Mouse (Mus musculus): ENCODE measurements around the gene Xpnpep2.

The Xpnpep2 gene

DNA sequence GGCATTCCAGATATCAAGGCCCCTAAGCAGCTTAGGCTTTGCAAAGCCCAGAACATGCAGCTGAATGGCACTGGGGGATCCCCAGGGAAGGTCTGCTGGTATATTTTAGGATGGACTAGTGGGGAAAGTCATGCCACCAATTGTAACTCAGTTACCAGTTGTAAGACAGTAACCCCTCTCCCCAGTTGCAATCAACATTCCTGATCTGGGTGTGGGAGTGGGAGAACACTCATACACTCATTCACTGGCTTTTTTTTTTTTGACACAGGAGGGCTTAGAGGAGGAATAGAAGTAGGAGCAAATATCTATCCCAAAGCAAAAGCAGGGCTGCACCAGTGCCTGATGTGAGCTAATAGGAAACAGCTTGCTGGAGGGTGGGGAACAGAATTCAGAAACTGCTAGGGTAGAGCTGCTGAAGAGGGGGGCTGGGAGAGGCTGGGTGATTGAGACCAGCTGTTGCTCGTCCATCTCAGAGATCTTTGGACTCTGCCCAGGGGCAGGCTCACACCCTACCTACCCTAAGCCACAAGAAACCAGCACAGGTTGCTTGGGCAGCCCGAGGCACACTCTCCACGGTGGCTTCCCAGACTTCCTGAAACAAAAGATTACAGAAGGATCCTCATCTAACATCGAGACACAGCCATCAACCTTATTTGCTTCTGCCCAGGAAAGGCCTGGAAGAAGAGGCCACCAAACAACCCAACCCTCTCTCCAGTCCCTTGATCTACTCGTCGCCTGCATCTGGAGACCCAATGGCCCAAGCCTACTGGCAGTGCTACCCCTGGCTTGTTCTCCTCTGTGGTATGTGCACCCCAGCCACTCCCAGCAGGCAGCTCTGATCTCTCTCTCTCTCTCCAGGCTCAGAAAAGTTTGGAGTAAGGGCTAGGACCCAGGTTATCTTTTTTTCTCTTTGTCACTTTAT, at the start of gene Xpnpep2:
Gene Xpnpep2 (plus strand): TSS at position 332 of the 922 bp plus-strand sequence.
- DNase-seq (ENCODE audit: low spot score in 2 of 2), result no peak

DNA sequence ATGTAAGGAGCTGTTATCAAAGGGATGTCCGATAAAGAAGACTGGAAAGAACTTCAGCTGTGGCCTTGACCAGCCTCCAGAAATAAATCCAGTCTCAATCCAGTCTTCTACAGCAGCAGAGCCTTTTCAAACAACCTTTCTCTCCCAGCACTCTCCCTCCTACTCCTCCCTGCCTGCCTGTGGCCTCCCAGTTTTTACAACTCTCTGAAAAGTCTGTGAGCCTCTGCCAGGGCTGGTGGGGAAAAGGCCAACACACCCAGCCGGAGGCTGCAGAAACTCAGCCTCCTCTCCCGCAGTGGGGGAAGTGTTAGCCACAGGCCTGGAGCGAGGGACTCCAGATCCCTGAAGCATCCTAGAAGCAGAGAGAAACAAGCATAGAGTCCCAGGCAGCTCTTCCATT, 46.0 kb upstream of the Xpnpep2 start:
- DNase-seq (ENCODE audit: low spot score in 2 of 2), result no peak

DNA sequence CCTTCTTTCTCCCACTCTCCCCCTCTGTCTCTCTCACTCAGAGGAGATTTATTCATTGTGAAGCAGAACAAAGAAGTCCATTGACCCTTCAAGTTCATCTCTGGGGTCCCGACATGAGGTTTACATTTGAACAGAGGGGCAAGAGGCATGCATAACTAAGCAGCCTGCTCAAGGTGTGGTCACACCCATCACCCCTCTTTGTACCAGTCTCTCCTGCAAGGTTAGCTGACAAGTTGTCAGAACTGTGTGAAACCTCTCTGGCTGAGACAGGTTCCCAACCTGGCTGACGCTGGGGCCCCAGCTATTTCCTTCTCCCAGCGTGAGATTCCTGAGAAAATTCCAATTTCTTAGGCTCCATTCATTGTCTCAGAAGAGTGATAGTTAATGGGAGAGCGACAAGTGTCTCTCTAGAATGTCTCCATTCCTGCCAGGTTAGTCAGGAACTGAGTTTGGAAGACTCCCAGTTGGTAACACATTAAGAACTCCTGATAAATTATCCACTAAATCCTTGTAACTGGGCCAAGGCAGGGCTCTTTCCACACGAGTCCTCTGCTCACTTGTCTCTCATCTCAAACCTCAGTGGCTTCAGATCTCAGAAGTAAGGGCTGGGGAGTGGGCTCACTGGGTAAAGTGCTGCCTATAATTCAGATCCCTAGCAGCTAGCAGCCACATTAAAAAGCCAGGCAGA, 44.2 kb upstream of the Xpnpep2 start:
- DNase-seq (ENCODE audit: low spot score in 2 of 2), result no peak

GRCm38 (mm10) chrX:48066891-48067290, 41.6 kb upstream of the Xpnpep2 start:
- DNase-seq (ENCODE audit: low spot score in 2 of 2), result no peak

GRCm38 (mm10) chrX:48071961-48072360, 36.6 kb upstream of the Xpnpep2 start:
- DNase-seq (ENCODE audit: low spot score in 2 of 2), result no peak

DNA sequence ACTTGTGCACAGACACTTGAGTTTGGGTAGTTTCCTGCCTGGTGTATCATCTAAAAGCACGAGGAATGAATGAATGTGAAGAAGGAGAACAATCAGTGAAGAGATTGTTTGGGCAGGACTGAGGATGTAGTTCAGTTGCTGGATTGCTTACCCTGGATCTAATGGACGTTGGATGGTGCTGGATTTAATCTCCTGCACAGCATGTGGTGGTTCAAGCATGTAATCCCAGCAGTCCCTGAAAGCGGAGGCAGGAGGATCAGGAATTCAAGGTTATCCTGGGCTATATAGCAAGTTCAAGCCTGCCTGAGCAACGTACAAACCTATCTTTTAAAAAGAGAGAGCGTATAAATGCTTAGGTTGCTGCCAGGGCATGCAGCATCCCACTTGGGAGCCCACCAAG, 36.1 kb upstream of the Xpnpep2 start:
- no peak for DNase-seq (ENCODE audit: low spot score in 2 of 2)

DNA sequence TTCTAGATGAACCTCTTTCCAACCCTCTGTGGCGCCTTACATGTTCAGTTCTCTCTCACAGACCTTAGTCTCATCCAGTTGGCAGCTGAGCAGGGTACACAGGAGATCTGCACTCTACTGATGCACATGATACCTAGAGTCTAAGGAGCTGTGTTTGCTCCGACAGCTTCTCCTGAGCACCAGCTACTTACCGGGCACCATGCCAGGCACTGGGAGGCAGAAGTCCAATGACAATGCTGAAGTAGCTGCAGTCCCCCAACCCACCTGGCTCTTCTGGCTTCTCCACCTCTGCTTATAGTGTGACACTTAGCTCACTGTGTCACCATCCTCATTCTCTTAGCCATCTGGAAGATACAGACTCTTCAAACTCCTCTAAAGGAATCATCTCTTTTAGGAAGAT, 33.8 kb upstream of the Xpnpep2 start:
- no peak for DNase-seq (ENCODE audit: low spot score in 2 of 2)

GRCm38 (mm10) chrX:48076806-48077425, 31.6 kb upstream of the Xpnpep2 start:
- no peak for DNase-seq (ENCODE audit: low spot score in 2 of 2)

GRCm38 (mm10) chrX:48082364-48082763, 26.2 kb upstream of the Xpnpep2 start:
- no peak for DNase-seq (ENCODE audit: low spot score in 2 of 2)

DNA sequence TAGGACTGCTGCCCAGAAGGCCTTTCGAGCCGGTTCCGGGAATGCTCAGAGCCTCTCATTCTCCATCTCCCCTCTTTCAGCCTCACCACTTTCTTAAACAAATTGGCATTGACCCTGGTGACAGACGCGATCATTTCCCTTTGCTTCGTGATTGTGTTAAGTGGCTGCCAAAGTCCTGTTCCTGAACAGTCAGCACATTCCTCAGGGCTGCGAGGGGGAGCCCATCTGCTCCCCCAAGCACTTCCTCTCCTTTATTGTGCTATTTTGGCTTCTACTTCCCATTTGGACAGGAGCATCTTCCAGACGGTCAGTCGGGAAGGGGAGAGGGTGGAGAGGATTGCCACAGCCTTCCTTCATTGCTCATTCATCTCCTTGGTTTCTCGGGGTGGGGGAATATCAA, 16.4 kb upstream of the Xpnpep2 start:
- no peak for DNase-seq (ENCODE audit: low spot score in 2 of 2)

GRCm38 (mm10) chrX:48093555-48093954, 15.0 kb upstream of the Xpnpep2 start:
- DNase-seq (ENCODE audit: low spot score in 2 of 2), result no peak

GRCm38 (mm10) chrX:48094658-48095057, 13.9 kb upstream of the Xpnpep2 start:
- DNase-seq (ENCODE audit: low spot score in 2 of 2), result peak; percentile 21 to 33

GRCm38 (mm10) chrX:48096580-48096979, 11.9 kb upstream of the Xpnpep2 start:
- no peak for DNase-seq (ENCODE audit: low spot score in 2 of 2)

DNA sequence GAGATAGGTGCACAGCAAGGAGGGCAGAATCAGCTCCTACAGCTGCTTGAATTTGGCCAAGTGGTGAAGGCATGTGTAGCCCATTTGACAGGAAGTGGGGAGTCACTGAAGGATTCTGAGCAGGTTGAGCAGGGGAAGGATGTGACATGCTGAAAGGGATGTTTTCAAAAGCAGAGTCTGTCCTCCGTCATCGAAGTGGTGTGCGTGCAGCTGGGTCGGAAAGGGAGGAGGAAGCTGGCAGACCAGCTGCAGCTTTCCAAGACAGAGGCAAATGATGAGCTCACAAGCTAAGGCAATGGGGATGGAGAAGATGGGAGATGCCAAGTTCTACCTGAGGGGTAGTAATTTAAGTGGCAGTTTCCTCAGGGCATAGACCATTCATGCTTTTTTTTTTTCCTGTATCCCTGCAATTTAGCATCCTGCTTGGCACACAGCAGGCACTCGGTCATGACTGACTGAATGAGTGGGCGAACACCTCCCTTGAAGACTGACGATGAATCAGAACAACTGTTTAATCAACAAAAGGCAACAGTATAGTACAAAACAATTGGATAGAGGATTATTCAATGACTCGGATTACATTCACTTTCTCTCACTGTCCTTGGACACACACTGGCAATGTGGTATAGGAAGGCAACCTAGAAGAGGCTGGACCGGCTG, 9.9 kb upstream of the Xpnpep2 start:
- DNase-seq (ENCODE audit: low spot score in 2 of 2), result no peak

GRCm38 (mm10) chrX:48099871-48100270, 8.7 kb upstream of the Xpnpep2 start:
- no peak for DNase-seq (ENCODE audit: low spot score in 2 of 2)

DNA sequence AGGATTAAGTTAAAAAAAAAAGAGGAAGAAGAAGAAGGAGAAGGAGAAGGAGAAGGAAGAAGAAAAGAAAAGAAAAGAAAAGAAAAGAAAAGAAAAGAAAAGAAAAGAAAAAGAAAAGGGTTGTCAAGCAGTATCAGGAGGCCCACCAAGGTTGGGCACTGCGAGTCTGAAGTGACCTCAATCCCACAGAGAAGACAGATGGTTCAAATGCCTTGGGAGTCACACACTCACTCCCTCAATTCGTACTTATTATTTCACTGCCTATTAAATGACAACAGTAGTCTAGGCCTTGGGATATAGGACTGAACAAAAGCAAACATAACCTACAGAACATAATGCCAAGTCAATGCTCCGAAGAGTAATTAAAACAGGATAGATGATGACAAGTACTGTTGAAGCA, 5.3 kb upstream of the Xpnpep2 start:
- DNase-seq (ENCODE audit: low spot score in 2 of 2), result no peak

DNA sequence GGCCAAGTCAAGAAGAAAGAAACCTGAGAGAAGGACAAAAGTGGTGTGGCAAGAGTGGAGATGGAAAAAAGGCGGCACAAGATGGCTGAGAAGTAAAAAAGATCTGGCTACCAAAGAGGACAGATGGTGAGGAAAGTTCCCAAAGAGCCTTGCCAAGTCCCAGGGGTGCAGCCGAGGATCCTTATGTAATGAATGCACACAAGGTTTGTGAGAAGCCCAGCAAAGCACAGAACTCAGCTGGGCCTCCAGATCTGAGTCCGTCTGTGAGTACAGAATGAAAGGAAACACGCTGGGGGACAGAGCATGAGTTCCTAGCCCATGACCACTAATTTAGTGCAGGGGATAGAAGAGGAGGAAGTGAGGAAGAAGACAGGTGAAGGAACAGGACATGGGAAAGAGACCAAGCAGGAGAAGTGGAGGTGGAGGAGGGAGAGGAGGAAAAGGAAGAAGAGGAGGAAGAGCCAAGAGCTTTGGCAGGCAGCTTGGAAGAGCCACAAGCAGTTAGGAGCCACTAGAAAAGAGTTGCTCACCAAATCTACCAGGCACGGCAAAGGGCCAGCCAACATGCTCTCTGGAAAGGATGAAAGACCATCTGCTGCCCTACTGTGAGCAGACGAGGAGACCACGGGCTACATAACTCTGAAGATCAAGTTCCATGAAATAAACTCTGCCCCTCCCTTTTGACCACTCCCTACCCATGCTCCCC, 3.6 kb upstream of the Xpnpep2 start:
- DNase-seq (ENCODE audit: low spot score in 2 of 2), result no peak

GRCm38 (mm10) chrX:48106226-48106625, 2.3 kb upstream of the Xpnpep2 start:
- DNase-seq (ENCODE audit: low spot score in 2 of 2), result no peak

DNA sequence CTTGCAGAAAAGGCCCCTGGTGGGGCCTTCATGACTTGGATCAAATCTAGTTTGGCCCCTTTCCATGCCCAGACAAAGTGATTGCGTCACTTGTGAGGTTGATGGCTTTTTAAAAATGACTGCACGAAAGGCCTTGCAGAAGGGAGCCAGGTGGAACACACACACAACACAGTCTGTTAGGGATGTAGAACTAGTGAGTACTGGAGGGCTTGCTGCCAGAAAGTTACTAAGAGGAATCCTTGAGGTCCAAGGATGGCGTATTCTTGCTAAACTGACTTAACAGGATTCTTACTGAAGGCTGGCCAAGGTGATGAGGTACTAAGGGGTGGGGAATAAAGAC, 761 bp downstream of the Xpnpep2 start:
- DNase-seq (ENCODE audit: low spot score in 2 of 2), result no peak

DNA sequence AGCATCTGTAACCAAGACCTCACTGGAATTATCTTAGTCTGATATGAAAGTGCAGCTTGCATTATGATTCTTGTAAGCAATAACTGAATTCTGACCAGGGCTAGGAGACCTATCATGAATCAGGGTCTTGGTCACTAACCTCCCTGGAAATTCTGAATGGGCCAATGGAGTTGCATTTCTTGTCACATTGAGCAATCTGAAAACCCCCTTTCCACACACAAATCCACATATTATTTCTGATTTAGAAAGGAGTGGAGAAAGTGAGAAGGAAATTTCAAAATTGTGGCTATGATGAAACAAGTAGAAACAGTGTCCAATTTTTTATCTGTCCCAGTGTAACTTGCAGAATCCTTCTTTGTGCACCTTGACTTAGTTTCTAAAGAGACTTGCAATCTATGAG, 10.8 kb downstream of the Xpnpep2 start:
- no peak for DNase-seq (ENCODE audit: low spot score in 2 of 2)

All from spleen, postnatal 14 days (tissue).